Mouse (Mus musculus) heart, embryonic 10.5 days (tissue): ENCODE measurements at regions not wholly inside any gene's neighbourhood (a gene's known extent, or its start where the extent isn't known, plus 50 kb on each side); places are given as distances from the start of the nearest gene placed in this dataset.

ENCODE experiments used
- DNase-seq: peaks from one replicate; pipeline ENCODE4 v3.0.0-alpha.2; 2017; ENCODE audit warnings: low spot score
- H3K27ac ChIP-seq: fragments of 300-500 bp; sonication (generic); 2 replicates; pipeline ENCODE4 v1.5.1; 2016; ENCODE audit warnings: mild to moderate bottlenecking
- H3K27me3 ChIP-seq: fragments of 300-500 bp; sonication (generic); 2 replicates; pipeline ENCODE4 v1.6.1; 2016; ENCODE audit warnings: mild to moderate bottlenecking; ENCODE audit not compliant: poor library complexity, insufficient read depth, severe bottlenecking
- H3K36me3 ChIP-seq: fragments of 300-500 bp; sonication (generic); 2 replicates; pipeline ENCODE4 v1.6.1; 2016; ENCODE audit warnings: mild to moderate bottlenecking, moderate library complexity
- H3K4me1 ChIP-seq: fragments of 300-500 bp; sonication (generic); 2 replicates; pipeline ENCODE4 v1.6.1; 2016; ENCODE audit warnings: mild to moderate bottlenecking
- H3K4me3 ChIP-seq: fragments of 300-500 bp; sonication (generic); 2 replicates; pipeline ENCODE4 v1.5.1; 2016; ENCODE audit warnings: mild to moderate bottlenecking, moderate library complexity
- H3K9me3 ChIP-seq: fragments of 300-500 bp; sonication (generic); 2 replicates; pipeline ENCODE4 v1.6.1; 2016; ENCODE audit warnings: mild to moderate bottlenecking, moderate library complexity
- WGBS: fragments of 180-500 bp; shearing (Covaris S2); methylation state at CpG from one replicate; pipeline ENCODE4 v1.1.7; 2016; 5-methylcytosine and 5-hydroxymethylcytosine counted together

DNA sequence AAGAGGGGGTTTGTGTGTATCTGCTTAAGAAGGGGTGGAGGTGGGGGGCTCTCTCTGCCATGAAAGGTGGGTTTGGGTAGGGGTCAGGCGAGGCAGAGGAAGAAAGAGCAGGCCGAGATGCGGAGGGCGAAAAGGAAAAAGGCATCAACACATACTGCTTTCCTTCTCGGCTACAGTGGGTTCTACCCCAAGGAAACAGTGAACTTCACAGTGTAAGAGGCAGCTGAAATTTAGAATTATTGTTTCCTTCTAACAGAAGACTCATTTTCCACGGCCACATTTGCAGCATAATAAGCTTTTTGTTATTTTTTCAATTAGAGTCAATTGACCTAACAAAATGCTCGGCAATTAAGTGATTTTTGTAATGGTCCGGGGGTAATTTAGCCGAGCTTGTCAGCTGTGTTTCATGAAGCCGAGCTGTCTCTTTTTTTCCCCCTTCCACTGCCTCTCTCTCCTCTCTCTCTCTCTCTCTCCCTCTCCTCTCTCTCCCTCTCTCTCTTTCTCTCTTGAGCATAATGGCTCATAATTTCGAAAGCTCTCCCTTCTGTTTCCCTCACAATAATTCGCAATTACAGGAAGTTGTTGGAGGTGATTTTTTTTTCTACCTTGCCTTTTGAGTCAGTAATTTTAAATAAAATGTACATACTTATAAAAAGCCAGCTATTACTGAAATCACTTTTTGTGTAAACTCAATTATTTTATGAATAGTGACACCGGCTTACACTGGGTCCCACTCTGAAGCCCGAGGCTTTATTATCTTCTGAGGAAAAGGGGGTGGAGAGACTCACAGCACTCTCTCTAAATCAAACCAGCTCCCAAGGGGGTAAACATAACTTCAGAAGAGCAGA lies 403.1 kb upstream of the 3110018I06Rik start:
- H3K36me3 ChIP-seq: no peaks in the 10 kb centered on the region
- H3K4me3 ChIP-seq: no peak overlapping the region
- H3K9me3 ChIP-seq: no peaks in the 10 kb centered on the region
- no peak overlapping the region for H3K27ac ChIP-seq
- no peak for DNase-seq
- WGBS: 69% methylated on average over 14 of the region's 14 CpGs
- H3K27me3 ChIP-seq: peaks cover 9% of the 10 kb centered on the region
- 0 out of 2 replicates have a peak, but pooled peaks cover 3% of the 10 kb centered on the region for H3K4me1 ChIP-seq

DNA sequence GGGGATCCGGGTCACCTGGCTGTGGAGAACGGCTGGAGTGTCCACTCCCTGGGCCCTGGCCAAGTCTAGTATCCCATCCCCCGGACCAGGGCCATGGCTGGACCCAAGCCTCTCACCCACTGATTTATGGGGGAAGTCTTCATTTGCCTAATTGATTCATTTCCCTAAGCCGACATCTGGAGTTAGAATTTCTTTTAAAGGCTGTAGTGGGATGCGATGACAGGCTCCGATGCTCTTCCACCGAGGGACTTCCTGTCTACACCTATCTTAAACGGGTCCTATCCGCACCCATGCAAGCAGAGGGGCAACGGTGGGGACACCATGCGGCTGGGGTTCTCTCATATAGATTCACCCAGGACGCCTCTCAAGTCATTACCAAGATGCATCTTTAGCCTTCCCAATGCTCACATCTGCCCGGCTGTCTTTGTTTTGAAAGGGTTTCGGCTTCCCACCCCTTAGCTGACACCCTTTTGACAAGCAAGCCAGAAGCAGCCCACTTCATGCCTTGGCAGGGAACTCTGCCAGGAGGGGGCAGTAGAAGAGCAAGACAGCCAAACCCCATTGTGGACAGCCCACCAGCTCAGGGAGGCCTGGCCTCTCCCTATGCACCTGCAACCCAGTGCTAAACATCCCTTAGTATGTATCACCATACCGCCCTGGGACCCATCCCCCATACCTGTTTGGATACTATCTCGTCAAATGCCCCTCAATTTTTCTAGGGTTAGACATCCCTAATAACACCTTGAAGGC lies 402.4 kb upstream of the 3110018I06Rik start:
- H3K9me3 ChIP-seq: no peaks in the 10 kb centered on the region
- 0 out of 2 replicates have a peak, but pooled peaks cover 3% of the 10 kb centered on the region for H3K4me1 ChIP-seq
- DNase-seq: peak; percentile 78
- H3K4me3 ChIP-seq: no peak overlapping the region
- no peak overlapping the region for H3K27ac ChIP-seq
- peaks cover 9% of the 10 kb centered on the region for H3K27me3 ChIP-seq
- WGBS: 44% methylated on average over 16 of the region's 16 CpGs
- H3K36me3 ChIP-seq: no peaks in the 10 kb centered on the region

DNA sequence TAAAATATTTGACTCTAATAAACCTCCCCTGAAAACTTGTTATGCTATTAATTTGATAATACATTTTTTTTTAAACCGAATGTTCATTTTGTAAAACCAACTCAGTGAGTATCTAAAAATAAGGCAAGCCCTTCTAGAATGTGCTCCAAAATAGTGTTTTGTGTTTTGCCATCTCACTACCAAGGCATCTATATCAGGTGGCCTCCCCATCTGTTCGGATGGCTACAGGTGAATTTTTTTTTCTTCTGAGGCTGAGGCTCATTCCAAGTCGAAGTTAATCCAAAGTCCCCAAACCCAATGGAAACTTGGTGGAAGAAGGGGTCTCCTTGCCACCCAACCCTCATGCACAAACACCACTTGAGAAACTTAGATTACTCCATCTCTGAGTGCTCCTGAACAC lies 396.3 kb upstream of the 3110018I06Rik start:
- Histone ChIP-seq H3K27ac (no peak overlapping the region), H3K27me3 (0 out of 2 replicates have a peak, but pooled peaks cover under 1% of the 10 kb centered on the region), H3K4me3 (no peak overlapping the region), H3K4me1 (no peaks in the 10 kb centered on the region), H3K36me3 (no peaks in the 10 kb centered on the region), H3K9me3 (no peaks in the 10 kb centered on the region)
- no peak for DNase-seq
- 75% methylated on average over 3 of the region's 3 CpGs for WGBS

DNA sequence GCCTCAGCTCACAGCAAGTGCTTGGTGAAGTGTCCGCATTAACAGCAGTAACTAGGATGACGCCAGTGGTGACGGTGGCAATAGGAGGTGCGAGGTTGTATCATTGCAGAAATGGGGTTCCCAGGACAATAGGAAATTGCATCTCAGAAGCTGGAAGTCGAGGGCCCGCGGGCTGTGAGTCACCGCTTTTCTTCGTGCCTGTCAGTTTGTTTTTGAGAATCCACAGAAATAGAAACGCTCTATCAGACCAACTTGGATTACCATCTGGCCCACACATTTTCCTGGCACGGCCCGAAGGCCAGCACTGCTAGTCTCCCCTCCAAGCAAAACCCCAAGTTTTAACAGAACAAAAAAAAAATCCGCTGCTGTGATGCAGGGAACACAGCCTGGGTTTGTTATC lies 395.1 kb upstream of the 3110018I06Rik start:
- H3K4me1 ChIP-seq: no peaks in the 10 kb centered on the region
- H3K4me3 ChIP-seq: no peak overlapping the region
- no peak for DNase-seq
- H3K36me3 ChIP-seq: no peaks in the 10 kb centered on the region
- H3K9me3 ChIP-seq: no peaks in the 10 kb centered on the region
- no peaks in the 10 kb centered on the region for H3K27me3 ChIP-seq
- WGBS: 82% methylated on average over 13 of the region's 13 CpGs
- no peak overlapping the region for H3K27ac ChIP-seq

DNA sequence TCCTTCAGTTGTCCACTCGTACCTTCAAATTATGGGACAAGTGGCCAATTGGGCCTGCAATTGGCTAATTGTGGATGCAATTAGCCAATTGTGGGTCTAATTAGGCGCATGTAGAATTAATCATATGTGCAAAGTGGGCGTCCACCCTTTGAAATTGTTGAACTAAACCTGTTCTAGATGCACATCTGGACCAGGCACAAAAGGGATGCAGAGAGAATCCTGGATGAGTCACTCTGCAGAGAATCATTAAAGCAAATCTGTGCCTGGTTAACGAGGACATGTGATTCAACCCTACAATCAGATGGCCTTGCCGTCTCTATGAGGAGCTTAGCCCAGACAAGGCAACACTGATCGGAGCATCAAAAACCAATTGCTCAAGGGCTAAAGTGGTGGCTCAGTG lies 393.0 kb upstream of the 3110018I06Rik start:
- no peaks in the 10 kb centered on the region for H3K27me3 ChIP-seq
- no peaks in the 10 kb centered on the region for H3K9me3 ChIP-seq
- H3K36me3 ChIP-seq: no peaks in the 10 kb centered on the region
- H3K4me1 ChIP-seq: no peaks in the 10 kb centered on the region
- no peak overlapping the region for H3K4me3 ChIP-seq
- no peak overlapping the region for H3K27ac ChIP-seq
- no peak for DNase-seq
- 84% methylated on average over 6 of the region's 6 CpGs for WGBS

DNA sequence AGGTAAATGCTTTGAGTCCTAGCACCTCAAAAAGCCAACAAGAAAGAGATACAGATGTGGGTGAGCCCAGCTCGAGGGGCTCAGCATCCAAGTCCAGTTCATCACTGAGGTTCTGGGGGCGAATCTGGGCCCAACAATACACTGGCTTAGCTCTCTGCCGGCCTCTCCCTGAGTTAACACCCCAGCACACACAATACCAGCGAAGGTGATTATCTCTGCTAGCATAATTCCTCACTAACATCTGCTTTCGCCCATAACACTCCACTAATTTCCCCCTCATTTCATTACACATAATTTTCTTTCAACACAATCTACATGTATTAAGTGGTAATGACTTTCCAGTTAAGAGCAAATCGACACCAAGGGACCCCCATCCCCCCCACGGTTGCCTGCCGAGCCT lies 383.9 kb upstream of the 3110018I06Rik start:
- H3K27me3 ChIP-seq: no peaks in the 10 kb centered on the region
- H3K4me3 ChIP-seq: no peak overlapping the region
- peaks cover 6% of the 10 kb centered on the region; the same call in 1 of the 2 replicates for H3K4me1 ChIP-seq
- H3K27ac ChIP-seq: no peak overlapping the region
- no peak for DNase-seq
- H3K36me3 ChIP-seq: no peaks in the 10 kb centered on the region
- H3K9me3 ChIP-seq: no peaks in the 10 kb centered on the region
- 45% methylated on average over 8 of the region's 8 CpGs for WGBS

DNA sequence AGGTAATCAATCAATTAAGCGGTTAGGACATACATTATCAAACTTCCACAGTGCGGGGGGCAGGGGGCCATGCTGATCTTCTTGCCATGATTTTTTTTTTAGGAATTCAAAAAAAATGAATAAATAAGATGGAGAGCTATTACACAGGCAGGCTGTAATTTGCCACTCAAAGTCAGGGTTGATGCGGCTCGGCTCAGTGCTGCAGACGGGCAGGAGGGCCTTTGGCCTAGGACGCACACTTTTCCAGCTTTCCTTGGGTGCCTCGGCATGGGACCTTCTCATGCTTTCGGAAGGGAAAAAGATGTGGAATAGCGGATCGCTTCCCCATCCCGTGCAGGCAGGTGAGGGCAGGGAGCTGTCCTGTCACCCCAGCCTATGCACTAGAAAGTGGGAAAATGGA lies 383.4 kb upstream of the 3110018I06Rik start:
- no peak for DNase-seq

DNA sequence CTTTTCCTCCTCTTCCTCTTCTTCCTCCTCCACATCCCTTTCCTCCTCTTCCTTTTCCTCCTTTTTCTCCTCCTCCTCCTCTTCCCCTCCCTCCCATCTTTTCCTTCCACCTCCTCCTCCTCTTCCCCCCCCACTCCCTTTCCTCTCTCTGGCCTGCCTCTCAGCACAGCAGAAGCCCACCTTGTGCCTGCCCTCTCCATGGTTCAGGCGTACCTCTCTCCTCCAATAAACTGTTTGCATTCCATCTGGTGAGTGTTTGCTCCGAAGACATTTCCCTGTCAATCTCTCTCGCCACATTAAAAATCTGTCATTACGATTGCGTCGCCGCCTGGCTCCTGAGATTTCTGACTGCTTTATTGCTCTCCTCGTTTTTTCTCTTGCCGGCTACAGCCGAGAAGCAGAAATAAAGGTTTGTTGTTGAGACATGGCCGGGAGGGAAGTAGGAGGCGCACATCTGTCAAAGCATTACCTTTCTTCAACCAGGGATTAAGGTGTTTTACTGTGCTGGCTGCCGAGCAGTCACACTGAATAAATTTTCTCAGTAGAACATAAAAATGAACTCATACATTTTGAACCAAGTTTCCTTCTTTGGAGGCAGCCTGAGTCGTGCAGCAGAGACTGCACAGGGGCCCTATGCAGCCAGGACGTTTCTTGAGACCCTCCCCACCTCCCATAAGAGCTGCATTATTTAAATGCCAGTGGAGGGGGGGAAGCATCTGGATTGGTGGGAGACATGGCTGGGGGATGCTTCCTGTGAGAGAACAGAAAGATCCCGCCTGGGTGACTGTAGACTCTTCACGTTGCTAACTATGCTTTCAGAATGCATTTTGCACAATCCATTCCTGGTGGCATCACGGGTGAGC lies 376.3 kb upstream of the 3110018I06Rik start:
- Histone ChIP-seq H3K9me3 (no peaks in the 10 kb centered on the region), H3K4me1 (no peaks in the 10 kb centered on the region), H3K36me3 (no peaks in the 10 kb centered on the region), H3K4me3 (no peak overlapping the region), H3K27me3 (no peaks in the 10 kb centered on the region), H3K27ac (no peak overlapping the region)
- DNase-seq: no peak
- WGBS: 58% methylated on average over 18 of the region's 18 CpGs

More for the DNA sequence above, 383.4 kb upstream of the 3110018I06Rik start:
- H3K36me3 ChIP-seq: no peaks in the 10 kb centered on the region
- H3K4me3 ChIP-seq: no peak overlapping the region
- WGBS: 60% methylated on average over 11 of the region's 11 CpGs
- peaks cover 6% of the 10 kb centered on the region; the same call in 1 of the 2 replicates for H3K4me1 ChIP-seq
- no peaks in the 10 kb centered on the region for H3K9me3 ChIP-seq
- no peak overlapping the region for H3K27ac ChIP-seq
- H3K27me3 ChIP-seq: no peaks in the 10 kb centered on the region

DNA sequence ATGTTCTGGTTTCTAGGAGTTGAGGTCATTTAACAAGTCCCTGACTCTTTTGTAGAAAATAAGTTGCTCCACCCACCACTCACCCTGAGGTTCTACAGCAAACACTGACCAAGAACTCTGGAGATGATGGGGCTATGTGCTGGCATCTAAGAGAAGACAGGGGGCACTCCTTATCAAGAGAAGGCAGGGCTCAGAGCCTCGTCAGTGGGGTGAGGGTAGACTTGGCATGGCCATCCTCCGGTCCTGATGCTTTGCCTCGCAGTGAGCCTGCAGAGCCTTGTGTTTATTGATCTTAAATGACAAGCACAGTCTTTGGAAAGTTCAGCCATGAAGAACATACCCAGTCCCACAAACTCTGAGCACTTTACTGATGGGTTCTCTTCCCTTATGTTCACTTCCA lies 370.1 kb upstream of the 3110018I06Rik start:
- Histone ChIP-seq H3K27ac (no peak overlapping the region), H3K4me1 (no peaks in the 10 kb centered on the region), H3K9me3 (no peaks in the 10 kb centered on the region), H3K27me3 (no peaks in the 10 kb centered on the region), H3K4me3 (no peak overlapping the region), H3K36me3 (no peaks in the 10 kb centered on the region)
- DNase-seq: no peak
- WGBS: 76% methylated on average over 3 of the region's 3 CpGs

DNA sequence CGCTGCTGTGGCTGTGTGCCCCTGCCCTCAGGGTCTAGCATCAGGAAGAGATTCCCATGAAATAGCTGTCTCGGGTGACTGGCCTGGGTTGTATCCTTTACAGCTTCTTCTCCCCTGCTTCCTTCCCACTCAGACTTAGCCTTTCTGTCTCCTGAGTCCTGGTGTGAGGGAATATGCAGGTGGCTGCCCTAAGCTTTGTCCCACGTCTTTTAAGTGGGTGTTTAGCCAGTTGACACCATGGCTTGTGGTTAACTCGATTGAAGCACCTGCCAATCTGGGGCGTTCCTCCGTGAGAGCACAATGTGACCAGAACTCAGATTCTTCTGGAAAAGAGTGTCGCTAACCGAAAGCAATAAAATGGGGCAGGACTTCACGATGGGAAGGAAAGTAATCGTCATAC lies 369.4 kb upstream of the 3110018I06Rik start:
- Histone ChIP-seq H3K4me3 (no peak overlapping the region), H3K36me3 (no peaks in the 10 kb centered on the region), H3K27ac (no peak overlapping the region), H3K27me3 (no peaks in the 10 kb centered on the region), H3K9me3 (no peaks in the 10 kb centered on the region), H3K4me1 (no peaks in the 10 kb centered on the region)
- no peak for DNase-seq
- WGBS: 81% methylated on average over 10 of the region's 10 CpGs

DNA sequence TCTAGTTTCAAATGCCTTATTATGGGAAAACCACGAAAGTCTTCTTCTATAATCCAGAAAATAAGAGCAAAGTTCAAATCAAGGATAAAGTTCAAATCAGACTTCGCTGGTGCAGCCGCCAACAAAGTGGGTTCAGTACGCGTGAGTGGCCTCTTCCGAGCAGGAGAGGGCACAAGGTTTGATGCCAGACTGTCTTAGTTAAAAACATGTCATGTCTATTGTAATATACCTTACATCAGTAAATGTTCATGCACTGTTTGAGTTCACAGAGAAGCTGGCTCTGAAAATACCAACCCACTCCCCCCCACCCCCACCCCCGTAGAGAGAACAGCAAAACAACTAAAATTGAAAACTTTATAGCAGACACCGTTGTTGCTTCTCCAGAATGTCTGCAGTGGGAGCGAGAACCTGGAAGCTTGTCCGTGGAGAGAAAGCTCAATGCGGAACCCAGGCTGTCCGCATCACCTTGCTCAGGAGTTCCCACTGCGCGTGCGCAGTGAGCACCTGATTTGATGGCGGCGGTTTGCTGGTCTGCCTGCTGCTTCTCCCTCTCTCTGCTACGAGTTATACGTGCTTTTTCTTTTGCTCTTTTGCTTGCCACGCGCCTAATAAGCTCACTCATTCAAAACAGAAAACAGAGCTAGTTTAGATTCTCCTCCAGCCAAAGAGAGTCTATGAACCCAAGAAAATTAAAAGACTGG lies 367.8 kb upstream of the 3110018I06Rik start:
- Histone ChIP-seq H3K27ac (no peak overlapping the region), H3K4me1 (0 out of 2 replicates have a peak, but pooled peaks cover 8% of the 10 kb centered on the region), H3K9me3 (no peaks in the 10 kb centered on the region), H3K4me3 (no peak overlapping the region), H3K27me3 (no peaks in the 10 kb centered on the region), H3K36me3 (no peaks in the 10 kb centered on the region)
- DNase-seq: no peak
- WGBS: 86% methylated on average over 21 of the region's 21 CpGs

DNA sequence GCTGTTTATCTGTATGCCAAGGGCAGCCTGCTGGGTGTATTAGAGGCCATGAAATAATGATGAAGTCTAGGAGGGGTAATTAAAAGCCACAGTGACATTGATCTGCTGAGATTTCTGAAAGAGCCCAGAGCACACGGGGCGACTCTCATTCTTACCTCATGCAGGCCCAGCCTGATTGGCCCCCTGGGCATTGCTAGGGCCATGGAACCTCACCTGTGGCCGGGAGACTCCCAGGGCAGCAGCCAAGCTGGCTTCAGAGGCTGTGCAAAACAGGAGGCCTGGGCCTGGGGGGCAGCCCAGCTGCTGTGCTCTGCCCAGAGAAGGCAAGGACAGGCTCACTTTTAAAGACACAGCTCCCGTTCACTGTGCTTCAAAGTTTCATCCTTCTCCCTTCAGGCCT lies 366.4 kb upstream of the 3110018I06Rik start:
- no peaks in the 10 kb centered on the region for H3K27me3 ChIP-seq
- DNase-seq: no peak
- no peak overlapping the region for H3K27ac ChIP-seq
- no peaks in the 10 kb centered on the region for H3K36me3 ChIP-seq
- 75% methylated on average over 4 of the region's 4 CpGs for WGBS
- H3K9me3 ChIP-seq: no peaks in the 10 kb centered on the region
- H3K4me1 ChIP-seq: 0 out of 2 replicates have a peak, but pooled peaks cover 8% of the 10 kb centered on the region
- no peak overlapping the region for H3K4me3 ChIP-seq
